Mouse (Mus musculus): Measurements from ENCODE around the gene Gal3st4. TPM values are rescaled to one million over a fixed set of nuclear protein-coding genes. Genes with fewer than 3 reads are reported as not detected.

Gal3st4 gene
- polyA plus RNA-seq, 1 experiment from 2014 or later, result 0.92 TPM

DNA sequence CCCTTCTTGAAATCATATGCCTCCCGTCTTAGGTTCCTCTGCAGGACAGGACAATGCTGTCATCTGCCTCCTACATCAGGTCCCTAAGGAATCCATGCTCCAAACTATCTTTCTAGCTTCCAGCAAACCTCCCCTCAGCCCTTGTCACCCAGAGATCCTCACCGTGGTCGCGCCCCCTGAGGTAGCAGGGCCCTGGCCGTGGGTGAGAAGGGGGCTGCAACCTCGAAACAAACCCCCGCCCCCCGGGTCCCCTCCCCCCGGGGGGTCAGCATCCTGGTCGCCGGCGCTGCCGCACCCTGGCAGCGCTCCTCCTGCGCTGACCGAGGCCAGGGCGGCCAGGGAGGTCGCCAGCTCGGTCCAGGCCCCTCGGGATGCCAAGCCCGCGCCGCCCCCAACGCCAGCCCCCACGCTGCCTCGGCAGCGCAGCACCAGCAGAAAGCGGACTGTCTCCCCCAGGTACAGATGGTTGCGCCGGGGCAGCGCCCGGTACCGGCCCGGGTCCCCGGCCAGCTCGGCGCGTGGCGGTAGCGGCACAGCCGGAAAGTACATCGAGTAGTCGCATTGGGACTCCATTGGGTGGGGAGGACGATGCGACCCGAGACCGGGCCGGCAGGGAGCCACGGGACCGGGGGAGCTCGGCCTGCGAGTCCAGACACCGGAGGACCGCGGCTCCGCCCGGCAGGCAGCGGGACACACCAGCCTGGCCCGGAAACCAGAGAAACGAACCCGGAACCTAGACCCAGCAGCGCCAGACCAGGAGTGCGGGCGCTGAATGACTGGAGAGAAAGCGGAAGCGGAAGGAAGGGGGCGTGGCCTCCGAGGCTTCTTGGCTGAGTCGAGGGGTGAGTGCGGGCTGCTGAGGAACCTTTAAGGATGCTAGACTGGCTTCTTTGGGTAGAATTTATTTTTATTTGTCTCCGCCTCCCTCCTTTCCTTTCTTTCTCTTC is 9.1 kb downstream of the Gal3st4 start, which contains the start of gene BC037034:
Gene BC037034 (minus strand): TSS at position 774 of the 947 bp plus-strand sequence.
- Histone ChIP-seq H3K9ac (ENCODE audit: low read depth, low read length) (peak within 1 kb of the TSS; percentile 89), H3K27me3 (replicated peaks; ENCODE audit: control insufficient read depth, insufficient read depth, low read length) (no peaks in the 10 kb centered on the region), H3K27ac (ENCODE audit: low read length) (peak within 1 kb of the TSS; percentile 80), H3K4me3 (ENCODE audit: low read length) (peak within 1 kb of the TSS; percentile 86), H3K9me3 (ENCODE audit: control insufficient read depth, low read length) (no peaks in the 10 kb centered on the region), H3K36me3 (ENCODE audit: control insufficient read depth, insufficient read depth, low read length) (peaks cover 22% of the 10 kb centered on the region), H3K4me2 (ENCODE audit: low read depth, low read length) (peak within 1 kb of the TSS; percentile 99), H3K4me1 (ENCODE audit: control insufficient read depth, insufficient read depth, low read length) (peaks cover 19% of the 10 kb centered on the region)
- under 1% methylated on average over 71 of the region's 71 CpGs for WGBS
- peak; percentile 92 for ATAC-seq

- peak overlapping the region; percentile 99 for H3K4me2 ChIP-seq (ENCODE audit: low read depth, low read length)
- no peaks in the 10 kb centered on the region for H3K27me3 ChIP-seq (replicated peaks; ENCODE audit: control insufficient read depth, insufficient read depth, low read length)
- H3K4me1 ChIP-seq (ENCODE audit: control insufficient read depth, insufficient read depth, low read length), result peaks cover 19% of the 10 kb centered on the region
- H3K4me3 ChIP-seq (ENCODE audit: low read length), result peak overlapping the region; percentile 86
- no peak for ATAC-seq
- H3K27ac ChIP-seq (ENCODE audit: low read length), result no peak overlapping the region
- WGBS, result 63% methylated on average over 18 of the region's 18 CpGs
- H3K36me3 ChIP-seq (ENCODE audit: control insufficient read depth, insufficient read depth, low read length), result peaks cover 23% of the 10 kb centered on the region
- H3K9me3 ChIP-seq (ENCODE audit: control insufficient read depth, low read length), result no peaks in the 10 kb centered on the region
- peak overlapping the region; percentile 89 for H3K9ac ChIP-seq (ENCODE audit: low read depth, low read length)
Measured at GRCm38 (mm10) chr5:138262582-138263240, 9.9 kb downstream of the Gal3st4 start.

DNA sequence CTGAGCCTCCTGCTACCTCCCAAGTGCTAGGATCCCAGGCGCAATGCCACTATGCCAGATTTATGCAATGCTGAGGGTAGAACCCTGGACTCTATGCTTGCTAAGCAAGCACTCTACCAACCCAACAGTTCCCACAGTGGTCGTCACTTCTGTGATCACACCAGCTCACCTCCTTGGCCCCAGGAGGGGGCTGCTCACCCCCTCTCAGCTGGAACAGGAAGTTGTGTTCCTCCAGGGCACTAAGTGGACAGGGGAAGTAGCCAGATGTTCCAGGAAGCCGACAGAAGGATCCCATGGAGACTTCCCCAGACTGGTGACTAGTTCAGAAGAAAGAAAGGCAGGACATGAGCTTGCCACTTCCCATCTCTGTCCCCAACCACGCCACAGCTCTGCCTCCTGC is 10.6 kb downstream of the Gal3st4 start:
- Histone ChIP-seq H3K9me3 (ENCODE audit: control insufficient read depth, low read length) (no peaks in the 10 kb centered on the region), H3K9ac (ENCODE audit: low read depth, low read length) (no peak overlapping the region), H3K36me3 (ENCODE audit: control insufficient read depth, insufficient read depth, low read length) (peaks cover 23% of the 10 kb centered on the region), H3K4me3 (ENCODE audit: low read length) (no peak overlapping the region), H3K27me3 (replicated peaks; ENCODE audit: control insufficient read depth, insufficient read depth, low read length) (no peaks in the 10 kb centered on the region), H3K27ac (ENCODE audit: low read length) (no peak overlapping the region), H3K4me2 (ENCODE audit: low read depth, low read length) (0 out of 2 replicates have a peak overlapping the region, but pooled peaks have one; percentile 99), H3K4me1 (ENCODE audit: control insufficient read depth, insufficient read depth, low read length) (peaks cover 19% of the 10 kb centered on the region)
- WGBS, result 68% methylated on average over 4 of the region's 4 CpGs
- no peak for ATAC-seq

DNA sequence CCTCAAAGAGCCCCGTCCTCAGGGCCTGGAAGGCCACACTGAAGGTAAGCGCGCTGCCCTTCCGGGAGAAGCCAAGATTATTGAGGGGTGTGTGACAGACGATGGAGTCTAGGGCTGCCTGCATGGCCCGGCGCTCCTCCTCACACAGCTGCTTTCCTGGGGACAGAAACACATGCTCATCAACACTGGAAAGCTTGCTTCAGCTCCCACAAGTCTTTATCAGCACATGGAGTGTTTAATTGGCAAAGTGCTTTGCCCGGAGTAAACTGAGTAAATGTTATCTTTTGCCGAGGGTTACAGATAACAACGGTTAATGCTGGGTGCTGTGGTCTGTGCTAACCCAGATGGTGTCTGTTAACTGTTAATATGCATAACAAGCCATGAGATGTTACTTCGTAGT is 11.8 kb downstream of the Gal3st4 start:
- H3K36me3 ChIP-seq (ENCODE audit: control insufficient read depth, insufficient read depth, low read length), result peaks cover 23% of the 10 kb centered on the region
- no peak overlapping the region for H3K27ac ChIP-seq (ENCODE audit: low read length)
- 0 out of 2 replicates have a peak overlapping the region, but pooled peaks have one; percentile 24 for H3K9ac ChIP-seq (ENCODE audit: low read depth, low read length)
- 74% methylated on average over 11 of the region's 11 CpGs for WGBS
- H3K9me3 ChIP-seq (ENCODE audit: control insufficient read depth, low read length), result no peaks in the 10 kb centered on the region
- no peak overlapping the region for H3K4me3 ChIP-seq (ENCODE audit: low read length)
- peaks cover 24% of the 10 kb centered on the region for H3K4me1 ChIP-seq (ENCODE audit: control insufficient read depth, insufficient read depth, low read length)
- ATAC-seq, result no peak
- H3K4me2 ChIP-seq (ENCODE audit: low read depth, low read length), result no peak overlapping the region
- H3K27me3 ChIP-seq (replicated peaks; ENCODE audit: control insufficient read depth, insufficient read depth, low read length), result no peaks in the 10 kb centered on the region

DNA sequence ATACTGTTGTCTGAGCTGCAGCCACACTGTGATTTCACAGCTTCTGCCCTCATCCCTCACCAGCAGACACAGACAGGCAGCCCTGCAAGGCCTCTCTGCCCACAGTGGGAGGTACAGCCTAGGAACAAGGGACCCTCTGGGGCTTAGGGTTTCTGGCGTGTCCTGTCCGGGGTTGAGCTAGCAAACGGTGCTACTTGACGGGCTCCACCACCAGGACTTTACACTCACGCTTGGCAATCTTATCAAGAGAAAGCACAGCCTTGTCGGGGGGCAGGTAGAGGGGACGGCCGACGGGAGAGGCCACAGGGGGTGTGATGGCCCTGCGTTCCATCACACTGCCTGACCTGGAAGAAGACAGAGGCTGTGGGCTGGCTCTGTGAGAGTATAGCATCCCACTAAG is 12.6 kb downstream of the Gal3st4 start:
- WGBS, result 73% methylated on average over 10 of the region's 10 CpGs
- no peaks in the 10 kb centered on the region for H3K9me3 ChIP-seq (ENCODE audit: control insufficient read depth, low read length)
- H3K4me3 ChIP-seq (ENCODE audit: low read length), result no peak overlapping the region
- peaks cover 24% of the 10 kb centered on the region for H3K4me1 ChIP-seq (ENCODE audit: control insufficient read depth, insufficient read depth, low read length)
- ATAC-seq, result no peak
- H3K36me3 ChIP-seq (ENCODE audit: control insufficient read depth, insufficient read depth, low read length), result peaks cover 23% of the 10 kb centered on the region
- H3K4me2 ChIP-seq (ENCODE audit: low read depth, low read length), result no peak overlapping the region
- H3K27ac ChIP-seq (ENCODE audit: low read length), result no peak overlapping the region
- H3K27me3 ChIP-seq (replicated peaks; ENCODE audit: control insufficient read depth, insufficient read depth, low read length), result no peaks in the 10 kb centered on the region
- 0 out of 2 replicates have a peak overlapping the region, but pooled peaks have one; percentile 24 for H3K9ac ChIP-seq (ENCODE audit: low read depth, low read length)

DNA sequence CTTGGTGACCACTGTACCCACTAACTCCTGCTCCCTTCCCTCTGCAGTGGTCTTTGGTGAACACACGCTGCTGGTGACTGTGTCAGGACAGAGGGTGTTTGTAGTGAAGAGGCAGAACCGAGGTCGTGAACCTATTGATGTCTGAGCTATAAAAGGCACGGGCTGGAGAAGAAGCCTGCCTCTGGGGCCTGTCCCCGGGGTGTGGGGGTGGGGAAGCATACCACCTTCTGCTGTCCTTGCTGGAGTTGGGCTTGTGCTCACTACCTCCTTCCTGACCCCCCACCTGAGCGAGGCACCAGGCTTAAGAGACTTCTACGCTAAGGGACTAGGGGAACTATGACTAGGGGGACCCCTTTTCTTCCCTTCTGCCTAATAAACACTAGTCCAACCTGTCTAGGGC is 13.6 kb downstream of the Gal3st4 start:
- H3K27ac ChIP-seq (ENCODE audit: low read length), result no peak overlapping the region
- no peaks in the 10 kb centered on the region for H3K27me3 ChIP-seq (replicated peaks; ENCODE audit: control insufficient read depth, insufficient read depth, low read length)
- H3K9me3 ChIP-seq (ENCODE audit: control insufficient read depth, low read length), result no peaks in the 10 kb centered on the region
- H3K4me1 ChIP-seq (ENCODE audit: control insufficient read depth, insufficient read depth, low read length), result peaks cover 30% of the 10 kb centered on the region
- H3K36me3 ChIP-seq (ENCODE audit: control insufficient read depth, insufficient read depth, low read length), result peaks cover 23% of the 10 kb centered on the region
- no peak for ATAC-seq
- H3K9ac ChIP-seq (ENCODE audit: low read depth, low read length), result no peak overlapping the region; the same call in 1 of the 2 replicates
- no peak overlapping the region for H3K4me3 ChIP-seq (ENCODE audit: low read length)
- WGBS, result 53% methylated on average over 7 of the region's 7 CpGs
- H3K4me2 ChIP-seq (ENCODE audit: low read depth, low read length), result no peak overlapping the region

DNA sequence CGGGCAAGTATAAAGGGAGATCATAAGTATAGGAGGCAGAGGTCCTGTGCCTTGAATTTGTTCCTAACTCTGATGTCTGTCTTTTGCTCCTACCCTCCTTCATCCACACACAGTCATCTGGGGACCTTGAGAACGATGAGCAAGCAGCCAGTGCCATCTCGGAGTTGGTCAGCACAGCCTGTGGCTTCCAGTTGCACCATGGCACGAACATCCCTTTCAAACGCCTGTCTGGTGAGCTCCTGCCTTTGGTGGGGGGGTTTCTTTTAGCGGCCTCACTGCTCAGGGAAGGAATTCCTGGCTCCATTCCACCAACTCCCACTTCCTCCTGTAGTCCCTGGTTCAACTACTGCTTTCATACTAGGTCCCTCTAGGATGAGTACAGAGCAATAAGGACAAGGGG is 14.1 kb downstream of the Gal3st4 start:
- WGBS, result 78% methylated on average over 6 of the region's 6 CpGs
- no peaks in the 10 kb centered on the region for H3K27me3 ChIP-seq (replicated peaks; ENCODE audit: control insufficient read depth, insufficient read depth, low read length)
- no peak overlapping the region for H3K4me2 ChIP-seq (ENCODE audit: low read depth, low read length)
- H3K27ac ChIP-seq (ENCODE audit: low read length), result no peak overlapping the region
- H3K4me3 ChIP-seq (ENCODE audit: low read length), result no peak overlapping the region
- peaks cover 23% of the 10 kb centered on the region for H3K36me3 ChIP-seq (ENCODE audit: control insufficient read depth, insufficient read depth, low read length)
- no peak for ATAC-seq
- H3K9me3 ChIP-seq (ENCODE audit: control insufficient read depth, low read length), result no peaks in the 10 kb centered on the region
- H3K9ac ChIP-seq (ENCODE audit: low read depth, low read length), result no peak overlapping the region; the same call in 1 of the 2 replicates
- peaks cover 30% of the 10 kb centered on the region for H3K4me1 ChIP-seq (ENCODE audit: control insufficient read depth, insufficient read depth, low read length)

- Histone ChIP-seq H3K27me3 (replicated peaks; ENCODE audit: control insufficient read depth, insufficient read depth, low read length) (no peaks in the 10 kb centered on the region), H3K4me3 (ENCODE audit: low read length) (no peak overlapping the region), H3K9ac (ENCODE audit: low read depth, low read length) (no peak overlapping the region), H3K9me3 (ENCODE audit: control insufficient read depth, low read length) (no peaks in the 10 kb centered on the region), H3K27ac (ENCODE audit: low read length) (no peak overlapping the region), H3K4me2 (ENCODE audit: low read depth, low read length) (no peak overlapping the region), H3K4me1 (ENCODE audit: control insufficient read depth, insufficient read depth, low read length) (peaks cover 30% of the 10 kb centered on the region), H3K36me3 (ENCODE audit: control insufficient read depth, insufficient read depth, low read length) (peaks cover 23% of the 10 kb centered on the region)
- ATAC-seq, result no peak
- WGBS, result 78% methylated on average over 3 of the region's 3 CpGs
Measured at GRCm38 (mm10) chr5:138258078-138258477, 14.6 kb downstream of the Gal3st4 start.

GRCm38 (mm10) chr5:138257585-138257978 is 15.1 kb downstream of the Gal3st4 start:
- H3K27me3 ChIP-seq (replicated peaks; ENCODE audit: control insufficient read depth, insufficient read depth, low read length), result no peaks in the 10 kb centered on the region
- no peaks in the 10 kb centered on the region for H3K9me3 ChIP-seq (ENCODE audit: control insufficient read depth, low read length)
- no peak overlapping the region for H3K27ac ChIP-seq (ENCODE audit: low read length)
- no peak overlapping the region for H3K4me3 ChIP-seq (ENCODE audit: low read length)
- ATAC-seq, result no peak
- H3K9ac ChIP-seq (ENCODE audit: low read depth, low read length), result no peak overlapping the region
- WGBS, result 92% methylated on average over 4 of the region's 4 CpGs
- H3K4me2 ChIP-seq (ENCODE audit: low read depth, low read length), result no peak overlapping the region
- H3K36me3 ChIP-seq (ENCODE audit: control insufficient read depth, insufficient read depth, low read length), result peaks cover 23% of the 10 kb centered on the region
- H3K4me1 ChIP-seq (ENCODE audit: control insufficient read depth, insufficient read depth, low read length), result peaks cover 25% of the 10 kb centered on the region
